ENCODE assay signal across 9 mouse cellular contexts in the genomic region with DNA sequence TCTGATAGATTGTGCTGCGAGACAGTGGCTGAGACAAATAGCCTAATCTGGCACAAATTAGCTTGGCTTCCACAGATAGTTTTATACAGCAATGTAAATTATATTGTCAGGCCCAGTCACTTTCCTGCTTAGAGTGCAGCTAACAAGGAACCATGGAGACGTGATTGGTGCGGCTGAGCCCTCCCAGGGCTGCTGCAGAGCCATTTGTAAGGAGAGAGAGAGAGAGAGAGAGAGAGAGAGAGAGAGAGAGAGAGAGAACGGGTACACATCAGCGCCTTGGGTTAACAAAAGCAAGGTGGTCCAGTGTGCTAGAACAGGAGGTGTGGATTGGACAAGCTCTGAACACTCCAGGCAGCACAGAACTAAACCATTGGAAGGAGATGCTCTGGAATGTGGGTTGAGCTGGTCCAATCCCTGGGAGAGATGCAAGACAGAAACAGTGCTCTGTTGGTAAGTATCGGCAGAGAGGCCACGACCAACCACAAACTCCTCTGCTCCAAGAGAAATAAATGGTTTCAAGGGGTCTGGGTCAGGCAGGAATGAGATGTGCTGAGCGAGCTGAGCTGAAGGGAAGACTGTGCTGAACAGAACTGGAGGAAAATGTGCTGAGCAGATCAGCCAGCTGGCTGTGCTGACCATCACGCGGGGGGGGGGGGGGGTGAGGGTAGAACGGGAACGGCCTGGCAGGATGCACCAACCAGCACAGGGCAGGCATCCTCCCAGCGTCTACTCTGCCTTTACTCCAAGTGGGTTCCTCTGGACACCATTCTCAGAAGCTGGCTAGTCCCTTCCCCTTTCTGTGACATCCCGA.
DNase-seq lines count a peak whose midpoint lies in the region; ATAC-seq and TF ChIP-seq lines count a peak whose summit lies in the region.
"Had no signal": no experiment of that assay in that cellular context is flagged by ENCODE, and none has a peak within 500 bp of the region (broad histone marks: within the 10 kb centered on the region; RNA-seq: fewer than 3 reads in every experiment).

No protein-coding gene starts in this region.

- DNase-seq in gastrocnemius, adult 2 months, result peak; percentile 74
- DNase-seq in gastrocnemius, adult 8-10 months (ENCODE audit: low spot score in 2 of 2), result no peak
- DNase-seq in G1E (ENCODE audit: low spot score), result peak; percentile 7
- peak; percentile 30 for DNase-seq in embryonic facial prominence, embryonic 11.5 days (ENCODE audit: low spot score)
- DNase-seq in thymus, postnatal 14 days, result no peak
- no peak for DNase-seq in ovary, postnatal 14 days (ENCODE audit: low spot score)
- no peak for DNase-seq in layer of hippocampus, postnatal 25 days (ENCODE audit: extremely low spot score in 1 of 2, low spot score in 1 of 2)
- DNase-seq: lung, adult 18-20 months had no signal

- peak overlapping the region; percentile 79 for H3K27ac ChIP-seq in gastrocnemius, adult 2 months
- no peak overlapping the region for H3K27ac ChIP-seq in embryonic facial prominence, embryonic 11.5 days (replicated peaks; ENCODE audit: low read depth, low read length)
- H3K27ac ChIP-seq in limb, embryonic 12.5 days, result no peak overlapping the region

- peaks cover 70% of the 10 kb centered on the region for H3K4me1 ChIP-seq in G1E (ENCODE audit: insufficient read depth, low read depth, low read length)
- H3K4me1 ChIP-seq in embryonic facial prominence, embryonic 11.5 days (ENCODE audit: control insufficient read depth, insufficient read depth, low read length), result no peaks in the 10 kb centered on the region
- peaks cover 25% of the 10 kb centered on the region for H3K4me1 ChIP-seq in limb, embryonic 12.5 days (replicated peaks)

- intact Hi-C loops in gastrocnemius, adult 2 months (cut with DNase I), result loop anchor here (1.0 to 5.0 kb wide), 2 partner anchors 34 to 144 kb away; no protein-coding TSS in a partner anchor

- H3K36me3 ChIP-seq in G1E (replicated peaks), result no peaks in the 10 kb centered on the region
- H3K36me3 ChIP-seq in embryonic facial prominence, embryonic 11.5 days (replicated peaks; ENCODE audit: control insufficient read depth, insufficient read depth, low read depth, low read length), result no peaks in the 10 kb centered on the region
- no peaks in the 10 kb centered on the region for H3K36me3 ChIP-seq in limb, embryonic 12.5 days

- peak overlapping the region; percentile 24 for H3K4me3 ChIP-seq in gastrocnemius, adult 2 months
- H3K4me3 ChIP-seq in G1E (ENCODE audit: low read depth, low read length), result peak overlapping the region; percentile 67
- H3K4me3 ChIP-seq in embryonic facial prominence, embryonic 11.5 days (ENCODE audit: low read depth, low read length), result no peak overlapping the region
- no peak overlapping the region for H3K4me3 ChIP-seq in limb, embryonic 12.5 days (replicated peaks)

- peak; percentile 6; the same call in 1 of the 2 replicates for ATAC-seq in G1E (ENCODE audit: extremely low read depth, insufficient number of reproducible peaks, low FRiP score, poor library complexity, severe bottlenecking)
- peak; percentile 52 for ATAC-seq in embryonic facial prominence, embryonic 11.5 days (replicated peaks; ENCODE audit: insufficient number of reproducible peaks, low FRiP score, low TSS enrichment, low read depth)
- peak; percentile 56; the same call in 1 of the 2 replicates for ATAC-seq in limb, embryonic 12.5 days (ENCODE audit: insufficient number of reproducible peaks, insufficient read depth, low FRiP score, low TSS enrichment, low read depth)

- H3K9me3 ChIP-seq in G1E (replicated peaks), result no peaks in the 10 kb centered on the region
- no peaks in the 10 kb centered on the region for H3K9me3 ChIP-seq in embryonic facial prominence, embryonic 11.5 days (replicated peaks; ENCODE audit: control insufficient read depth, low read length)
- H3K9me3 ChIP-seq in limb, embryonic 12.5 days, result no peaks in the 10 kb centered on the region

- no peaks in the 10 kb centered on the region for H3K27me3 ChIP-seq in G1E (ENCODE audit: insufficient read depth, low read length)
- no peaks in the 10 kb centered on the region; the same call in 1 of the 2 replicates for H3K27me3 ChIP-seq in embryonic facial prominence, embryonic 11.5 days (ENCODE audit: control insufficient read depth, insufficient read depth, low read length)
- H3K27me3 ChIP-seq in limb, embryonic 12.5 days, result peaks cover 27% of the 10 kb centered on the region

- H3K4me2 ChIP-seq in embryonic facial prominence, embryonic 11.5 days (ENCODE audit: low read depth, low read length), result no peak overlapping the region
- H3K4me2 ChIP-seq in limb, embryonic 12.5 days, result peak overlapping the region; percentile 28; the same call in 1 of the 2 replicates

- TF ChIP-seq CTCF in gastrocnemius, adult 2 months (IDR thresholded peaks at IDR 0.05), result no peak
- TF ChIP-seq CTCF in G1E (IDR thresholded peaks at IDR 0.05; ENCODE audit: low read depth, low read length), result no peak

- no peak overlapping the region for H3K9ac ChIP-seq in embryonic facial prominence, embryonic 11.5 days (replicated peaks; ENCODE audit: low read length)
- H3K9ac ChIP-seq in limb, embryonic 12.5 days (replicated peaks), result no peak overlapping the region

- WGBS in embryonic facial prominence, embryonic 11.5 days, result 49% methylated on average over 13 of the region's 14 CpGs
- 38% methylated on average over 13 of the region's 14 CpGs for WGBS in limb, embryonic 12.5 days

Comparison
In these comparisons a context has a peak if more than half of its experiments do, and no peak if none do; other contexts are left out.
1. DNase-seq: peak in gastrocnemius, adult 2 months (single experiment), G1E (single experiment) and embryonic facial prominence, embryonic 11.5 days (single experiment); none in gastrocnemius, adult 8-10 months (0 of 2), thymus, postnatal 14 days (single experiment), ovary, postnatal 14 days (single experiment) and layer of hippocampus, postnatal 25 days (0 of 2).
2. H3K4me3 ChIP-seq: peak in gastrocnemius, adult 2 months (single experiment) and G1E (single experiment); none in embryonic facial prominence, embryonic 11.5 days (single experiment) and limb, embryonic 12.5 days (single experiment).
3. ATAC-seq: peak in every context shown above with its lines; median percentile 56 in limb, embryonic 12.5 days; 52 in embryonic facial prominence, embryonic 11.5 days; 6 in G1E.